33 mouse cellular contexts compared by ENCODE assay signal in the genomic region with DNA sequence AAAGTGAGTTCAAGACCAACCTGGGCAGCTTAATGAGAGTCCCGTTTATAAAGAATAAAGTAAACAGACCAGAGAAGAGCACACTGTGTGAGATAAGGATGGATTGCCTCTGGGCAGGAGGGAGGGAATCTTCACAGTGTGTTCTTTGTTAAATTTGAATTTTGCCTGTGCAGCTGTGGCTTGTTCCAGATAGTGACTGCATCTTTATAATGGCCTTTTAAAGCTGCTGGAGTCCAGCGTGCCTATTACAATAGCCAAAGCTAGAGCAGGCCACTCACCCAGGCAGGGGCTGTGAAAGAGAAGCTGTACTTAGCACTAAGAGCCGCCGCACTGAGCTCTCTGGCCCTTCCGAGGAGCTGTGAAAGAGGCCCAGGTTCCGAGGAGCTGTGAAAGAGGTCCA. TPM values are rescaled to one million over a fixed set of nuclear protein-coding genes. Genes with fewer than 3 reads are reported as not detected.
DNase-seq lines count a peak whose midpoint lies in the region; TF ChIP-seq lines count a peak whose summit lies in the region.
"Had no signal": no experiment of that assay in that cellular context is flagged by ENCODE, and none has a peak within 500 bp of the region (broad histone marks: within the 10 kb centered on the region; RNA-seq: fewer than 3 reads in every experiment).

No protein-coding gene starts in this region.

- intact Hi-C loops in left cerebral cortex, adult 2 months (cut with DNase I): loop anchor here (2.0 kb wide), 1 partner anchor 27 kb away; a partner anchor contains a TSS

- no peak for TF ChIP-seq POLR2A in cortical plate, adult 2 months (IDR thresholded peaks at IDR 0.05; ENCODE audit: extremely low read depth, insufficient read depth, low read length)

- peak overlapping the region; percentile 24; the same call in 1 of the 2 replicates for H3K27ac ChIP-seq in left cerebral cortex, adult 2 months
- peak overlapping the region; percentile 44; the same call in 1 of the 2 replicates for H3K27ac ChIP-seq in cortical plate, adult 2 months (ENCODE audit: insufficient read depth, low read length)
- H3K27ac ChIP-seq: embryonic facial prominence, embryonic 10.5 days; embryonic facial prominence, embryonic 13.5 days; forebrain, embryonic 10.5 days; forebrain, embryonic 13.5 days; heart, embryonic 15.5 days; hindbrain, embryonic 10.5 days; hindbrain, embryonic 13.5 days had no signal

- H3K4me3 ChIP-seq in left cerebral cortex, adult 2 months: no peak overlapping the region
- no peak overlapping the region for H3K4me3 ChIP-seq in cortical plate, adult 2 months (ENCODE audit: insufficient read depth, low read length)
- H3K4me3 ChIP-seq: embryonic facial prominence, embryonic 10.5 days; embryonic facial prominence, embryonic 13.5 days; forebrain, embryonic 10.5 days; forebrain, embryonic 13.5 days; heart, embryonic 12.5 days; heart, embryonic 15.5 days; hindbrain, embryonic 10.5 days; hindbrain, embryonic 13.5 days had no signal

- DNase-seq in layer of hippocampus, adult 11-12 months (ENCODE audit: low spot score): peak; percentile 29
- DNase-seq in layer of hippocampus, adult 8-10 months (ENCODE audit: low spot score in 2 of 2): no peak
- no peak for DNase-seq in left cerebral cortex, adult 2 months (ENCODE audit: extremely low spot score in 1 of 2, low spot score in 2 of 2)
- DNase-seq in left cerebral cortex, adult 8-10 months (ENCODE audit: low spot score in 2 of 2): no peak
- DNase-seq in right cerebral cortex, postnatal 10 days (ENCODE audit: low spot score in 2 of 2): no peak
- DNase-seq: adrenal gland, adult 2 months; adrenal gland, postnatal 14 days; cerebellum, adult 11-12 months; cerebellum, adult 9-11 months; cerebellum, postnatal 25 days; embryo, embryonic 11 days; gastrocnemius, postnatal 25 days; heart, adult 18-20 months; heart, postnatal 10 days; heart, postnatal 36 days had no signal

- TF ChIP-seq CTCF in left cerebral cortex, adult 2 months (IDR thresholded peaks at IDR 0.05): no peak
- TF ChIP-seq CTCF in cortical plate, adult 2 months (IDR thresholded peaks at IDR 0.05; ENCODE audit: extremely low read depth, insufficient read depth, low read length): no peak

- no peaks in the 10 kb centered on the region for H3K4me1 ChIP-seq in cortical plate, adult 2 months (ENCODE audit: control insufficient read depth, insufficient read depth, low read length)
- H3K4me1 ChIP-seq: embryonic facial prominence, embryonic 10.5 days; embryonic facial prominence, embryonic 13.5 days; forebrain, embryonic 10.5 days; forebrain, embryonic 13.5 days; heart, embryonic 12.5 days; heart, embryonic 15.5 days; hindbrain, embryonic 10.5 days; hindbrain, embryonic 13.5 days had no signal

RNA-seq across cellular contexts. Expression of a gene that starts 8.0 kb away (rescaled TPM):
- total RNA-seq in layer of hippocampus, adult 8-10 months (2022): 10 to 100 TPM; 12.9 to 13.7 (median 13.4) TPM
- total RNA-seq in left cerebral cortex, adult 2 months (2021): 10 to 100 TPM; 12.5 to 13.1 TPM
- 10 to 100 TPM; 12.5 to 14.2 (median 13.5) TPM for total RNA-seq in left cerebral cortex, adult 8-10 months (2022)
- polyA plus RNA-seq in cortical plate, adult 2 months (2012; rRNA removed): 16.1 and 17.6 TPM in 2 replicates

RNA-seq across cellular contexts. Expression of a gene that starts 8.1 kb away (rescaled TPM):
- 10 to 100 TPM; 31.2 to 42.1 (median 40.8) TPM for total RNA-seq in layer of hippocampus, adult 8-10 months (2022)
- total RNA-seq in left cerebral cortex, adult 2 months (2021): 10 to 100 TPM; 36.2 to 36.9 TPM
- 10 to 100 TPM; 28.6 to 33.1 (median 29.1) TPM for total RNA-seq in left cerebral cortex, adult 8-10 months (2022)
- 43.8 and 44.6 TPM in 2 replicates for polyA plus RNA-seq in cortical plate, adult 2 months (2012; rRNA removed)

RNA-seq across cellular contexts. Expression of a gene that starts 26.4 kb away (rescaled TPM):
- total RNA-seq in layer of hippocampus, adult 8-10 months (2022): 10 to 100 TPM; 22.4 to 29.6 (median 24.0) TPM
- total RNA-seq in left cerebral cortex, adult 2 months (2021): 10 to 100 TPM; 11.2 to 16.4 TPM
- total RNA-seq in left cerebral cortex, adult 8-10 months (2022): 10 to 100 TPM; 29.8 to 33.0 (median 31.3) TPM
- polyA plus RNA-seq in cortical plate, adult 2 months (2012; rRNA removed): 41.3 and 50.1 TPM in 2 replicates

RNA-seq across cellular contexts. Expression of a gene that starts 35.0 kb away (rescaled TPM):
- not detected for total RNA-seq in layer of hippocampus, adult 8-10 months (2022)
- total RNA-seq in left cerebral cortex, adult 2 months (2021): not detected
- total RNA-seq in left cerebral cortex, adult 8-10 months (2022): not detected
- polyA plus RNA-seq in cortical plate, adult 2 months (2012; rRNA removed): not detected in 2 replicates
- total RNA-seq: adrenal gland, adult 2 months; adrenal gland, postnatal 14 days; adrenal gland, postnatal 4 days; common myeloid progenitor, adult 5-6 weeks; gastrocnemius, adult 8-10 months; gastrocnemius, postnatal 25 days; heart, adult 18-20 months; heart, postnatal 10 days; heart, postnatal 36 days; MEL had no signal
- polyA plus RNA-seq: brain, embryonic 14.5 days; C2C12; CD4-positive, CD25-positive, alpha-beta regulatory T cell, adult 4 months; embryonic facial prominence, embryonic 10.5 days; embryonic facial prominence, embryonic 13.5 days; forebrain, embryonic 13.5 days; forebrain, embryonic 16.5 days; heart, embryonic 12.5 days; heart, embryonic 15.5 days; hindbrain, embryonic 10.5 days; hindbrain, embryonic 13.5 days; hindbrain, embryonic 16.5 days had no signal
